Mouse (Mus musculus) gastrocnemius, postnatal 4 days (tissue): ENCODE data around the gene Hes1. TPM values are rescaled to one million over a fixed set of nuclear protein-coding genes. Genes with fewer than 3 reads are reported as not detected.

ENCODE experiments used
- DNase-seq, 2 experiments: peaks; one replicate each; pipeline ENCODE4 v3.0.0; 2021 to 2022; ENCODE audit warnings: low spot score in 2 of 2, mixed read lengths in 2 of 2
- total RNA-seq, 2 experiments: library from RNA; stranded (reverse); gene quantifications; 2 replicates each; pipeline ENCODE4 v1.2.3; 2021

Hes1 gene
- total RNA-seq, 2 experiments from 2014 or later: 29.5 to 30.0 TPM

DNA sequence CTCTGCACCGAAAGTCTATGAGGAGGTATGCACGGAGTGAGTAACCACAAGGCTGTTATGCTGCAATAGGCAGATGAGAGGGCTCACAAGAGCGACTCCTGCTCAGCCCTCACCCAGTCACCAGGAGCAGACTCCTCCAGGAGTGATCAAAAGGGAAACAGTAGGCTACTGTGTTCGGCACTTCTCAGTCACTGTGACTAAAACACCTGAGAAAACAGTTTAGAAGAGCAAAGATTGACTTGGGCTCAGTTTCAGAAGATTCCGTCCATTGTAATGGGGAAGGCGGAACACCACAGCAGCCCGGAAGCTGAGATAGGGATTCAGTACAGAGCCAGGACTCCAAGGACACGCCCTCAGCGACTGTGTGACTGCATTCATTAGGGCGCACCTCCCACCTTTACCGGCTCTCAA is 16.8 kb upstream of the Hes1 start:
- no peak for DNase-seq

DNA sequence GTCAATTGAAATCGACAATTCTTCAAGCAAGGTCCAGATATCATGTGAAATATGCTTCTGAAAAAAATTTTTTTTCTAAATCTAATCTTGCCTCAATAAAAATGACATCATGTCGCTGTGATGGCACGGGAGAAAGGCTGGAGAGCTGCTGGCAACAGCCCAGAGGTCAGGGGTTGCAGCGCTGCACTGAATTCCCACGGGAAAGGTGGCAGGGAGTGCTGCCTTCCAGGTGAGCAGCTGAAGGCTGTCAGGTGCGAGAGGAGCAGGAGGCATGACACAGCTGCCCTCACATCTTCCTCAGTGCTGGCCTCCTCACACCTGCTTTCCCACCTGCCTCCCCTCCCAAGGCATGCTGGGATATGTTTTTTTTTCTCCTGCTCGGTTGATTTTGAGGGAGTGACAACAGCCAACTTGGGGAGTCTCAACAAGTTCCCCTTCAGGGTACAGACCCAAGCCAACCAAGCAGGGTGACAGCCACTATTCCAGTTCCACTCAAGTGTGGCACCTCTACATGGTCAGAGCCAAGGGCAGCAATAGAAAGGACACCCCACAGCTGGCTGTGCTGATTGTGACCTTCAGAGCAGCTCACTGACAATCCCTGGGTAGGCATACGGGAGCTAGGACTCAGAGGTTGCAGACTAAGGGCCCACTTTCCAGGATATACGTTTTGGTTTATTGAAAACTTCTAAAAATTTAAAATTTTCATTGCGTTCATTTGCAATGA is 13.3 kb upstream of the Hes1 start:
- no peak for DNase-seq

DNA sequence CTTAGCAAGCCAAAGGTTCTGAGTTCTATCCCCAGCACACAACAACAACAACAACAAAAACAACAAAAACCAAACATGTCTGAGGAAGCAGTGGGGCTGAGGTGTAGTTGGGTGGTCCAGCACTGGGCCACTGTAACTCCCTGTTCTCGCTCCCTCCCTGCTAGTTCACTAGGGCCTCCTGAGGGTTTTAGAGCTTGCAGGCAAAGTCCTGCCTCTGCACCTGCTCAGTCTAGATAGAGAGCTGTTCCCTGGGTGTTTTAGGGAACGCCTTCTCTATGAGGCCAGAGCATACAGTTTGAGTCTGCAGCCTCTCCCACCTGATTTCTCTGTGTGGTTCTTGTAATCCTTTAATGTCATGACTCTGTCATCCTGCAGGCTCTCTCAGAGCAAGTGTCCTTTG is 11.9 kb upstream of the Hes1 start:
- no peak for DNase-seq

DNA sequence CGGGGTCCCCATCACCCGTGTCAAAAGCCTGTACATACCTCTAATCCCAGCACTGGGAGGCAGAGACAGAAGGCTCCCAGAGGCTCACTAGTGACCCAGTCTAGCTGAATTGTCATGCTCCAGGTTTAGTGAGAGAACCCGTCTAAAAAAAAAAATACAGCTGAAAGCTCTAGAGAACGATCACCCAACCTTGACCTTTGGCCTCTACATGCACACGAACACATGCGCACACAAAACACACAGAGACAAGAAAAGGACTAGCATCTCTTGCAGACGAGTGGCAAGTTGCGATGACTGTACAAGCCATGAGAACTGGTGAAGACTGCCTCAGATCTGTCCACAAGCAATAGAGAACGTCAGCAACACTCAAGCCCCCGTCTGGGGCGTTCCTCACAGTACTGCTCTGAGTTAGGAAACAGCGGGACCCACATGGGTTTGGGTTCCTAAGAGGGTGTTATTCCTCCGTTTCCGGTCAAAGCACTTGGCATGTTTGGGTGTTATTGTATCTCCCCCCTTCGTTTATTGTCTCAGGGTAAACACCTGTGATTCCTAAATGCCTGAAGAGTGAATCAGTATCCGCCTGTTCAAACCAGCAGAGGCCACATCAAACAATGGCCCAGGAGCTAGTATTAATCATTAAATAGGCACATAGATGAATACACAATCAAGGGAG is 11.2 kb upstream of the Hes1 start:
- DNase-seq: no peak

DNA sequence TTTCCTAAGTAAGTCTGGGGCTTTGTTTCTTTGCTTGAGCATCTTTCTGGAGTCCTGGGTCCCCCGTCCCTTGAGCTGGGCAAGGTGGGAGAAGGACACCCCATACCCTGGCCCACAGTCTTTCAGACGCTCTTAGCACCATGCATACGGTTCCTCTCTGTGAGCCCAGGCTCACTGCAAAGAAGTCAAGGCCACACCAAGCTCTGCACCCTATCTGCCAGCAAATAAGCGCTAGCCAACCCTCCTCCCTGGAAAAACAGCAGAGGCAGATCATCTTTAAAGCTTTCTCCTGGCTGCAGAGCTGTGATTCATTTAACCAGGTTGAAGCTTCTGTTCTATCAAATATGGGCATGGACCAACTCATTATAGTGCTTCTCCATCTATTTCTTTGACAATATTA is 9.6 kb upstream of the Hes1 start:
- no peak for DNase-seq

DNA sequence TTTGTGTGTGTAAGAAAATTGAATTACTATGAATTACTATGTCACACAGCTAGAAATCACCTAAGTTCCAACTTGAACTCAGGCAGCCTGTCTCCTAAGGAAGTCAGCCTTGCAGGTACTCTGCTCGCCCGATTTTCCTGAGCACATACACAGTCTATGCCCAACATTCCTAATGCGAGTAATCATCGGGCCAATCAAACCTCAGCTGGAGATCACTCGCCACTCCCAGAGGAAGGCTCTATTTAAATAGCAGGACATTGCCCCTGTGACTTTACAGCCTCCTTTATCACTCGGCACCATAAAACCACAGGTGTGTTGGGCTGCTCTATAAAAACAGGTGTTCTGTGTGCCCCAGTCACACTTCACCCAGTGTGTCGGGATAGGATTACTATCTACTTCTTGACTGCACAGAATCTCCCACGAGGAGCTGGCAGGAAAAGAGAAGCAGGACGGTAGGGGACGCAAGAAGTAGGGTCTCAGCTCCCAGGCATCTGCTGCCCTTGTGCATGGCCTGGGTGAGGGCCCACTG is 8.8 kb upstream of the Hes1 start:
- no peak for DNase-seq

DNA sequence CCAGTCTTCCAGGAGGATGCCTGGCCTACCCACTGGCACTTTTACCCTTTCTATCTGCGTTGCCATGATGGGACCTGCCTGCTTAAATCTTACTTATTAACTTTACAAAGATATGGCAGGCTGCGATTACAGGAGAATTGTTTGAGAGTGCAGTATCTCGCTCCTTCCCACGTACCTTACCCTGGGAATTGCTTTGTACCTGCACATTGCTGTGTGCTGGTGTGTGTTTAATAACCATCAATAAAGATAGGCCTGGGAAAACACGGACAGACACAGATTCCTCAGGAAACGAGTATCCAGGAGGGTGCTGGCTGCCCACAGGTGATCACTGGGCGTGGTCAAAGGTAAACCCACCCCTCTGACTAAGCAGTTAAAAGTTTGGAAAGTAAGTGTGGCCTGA is 8.3 kb upstream of the Hes1 start:
- no peak for DNase-seq

DNA sequence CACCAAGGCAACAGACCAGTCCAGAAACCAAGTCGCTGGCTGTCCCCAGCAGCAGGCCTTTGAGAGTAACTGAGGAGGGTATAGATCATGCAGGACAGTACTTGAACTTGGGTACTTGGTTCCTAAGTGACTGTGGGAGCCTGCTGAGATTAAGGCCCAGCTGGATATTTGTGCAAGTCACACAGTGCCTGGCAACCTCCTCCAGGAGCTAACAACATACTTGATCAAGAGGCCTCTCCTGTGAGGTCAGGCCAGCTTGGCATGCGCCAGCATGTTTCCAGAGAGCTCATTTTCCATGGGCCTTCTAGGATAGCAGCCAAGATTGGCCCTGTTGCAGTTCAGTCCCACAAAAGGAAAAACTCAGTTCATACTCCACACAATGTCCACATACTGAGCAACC is 7.3 kb upstream of the Hes1 start:
- peak in 1 of 2 experiments; percentile 45 for DNase-seq

DNA sequence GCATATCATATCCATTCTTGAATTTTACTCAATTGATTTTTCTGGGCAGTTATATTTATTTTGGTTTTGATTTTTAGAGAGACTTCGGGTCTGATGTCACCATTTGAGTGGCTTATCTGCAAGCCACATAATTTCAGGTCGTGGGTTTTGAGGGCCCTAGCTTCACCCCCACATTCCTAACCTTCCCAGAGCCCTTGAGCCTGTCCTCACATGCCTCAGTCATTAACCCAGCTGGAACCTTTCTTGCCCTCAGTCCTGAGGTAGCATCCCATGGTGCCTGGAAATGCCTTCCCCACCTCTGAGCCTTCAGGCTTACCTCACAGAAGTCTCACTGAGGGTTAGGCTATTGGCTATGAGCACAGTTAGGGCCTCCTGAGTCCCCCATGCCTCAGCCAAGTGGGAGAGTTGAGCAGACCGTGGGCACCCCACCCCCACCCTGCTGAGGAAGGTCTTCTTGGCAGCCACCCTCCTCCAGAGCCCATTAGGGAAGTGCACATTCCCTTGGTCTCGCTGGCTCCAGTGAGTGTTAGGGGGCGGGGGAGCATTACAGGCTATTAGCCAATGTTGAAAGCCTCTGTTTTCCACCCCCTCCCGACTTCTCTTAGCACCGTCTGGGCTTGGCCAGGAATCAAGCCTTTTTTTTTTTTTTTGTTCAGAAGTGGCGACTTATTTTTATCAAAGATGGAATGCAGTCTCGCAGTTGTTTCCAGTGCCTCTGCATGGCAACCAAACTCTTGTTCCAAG is 5.0 kb upstream of the Hes1 start:
- peak in 1 of 2 experiments; percentile 43 for DNase-seq

DNA sequence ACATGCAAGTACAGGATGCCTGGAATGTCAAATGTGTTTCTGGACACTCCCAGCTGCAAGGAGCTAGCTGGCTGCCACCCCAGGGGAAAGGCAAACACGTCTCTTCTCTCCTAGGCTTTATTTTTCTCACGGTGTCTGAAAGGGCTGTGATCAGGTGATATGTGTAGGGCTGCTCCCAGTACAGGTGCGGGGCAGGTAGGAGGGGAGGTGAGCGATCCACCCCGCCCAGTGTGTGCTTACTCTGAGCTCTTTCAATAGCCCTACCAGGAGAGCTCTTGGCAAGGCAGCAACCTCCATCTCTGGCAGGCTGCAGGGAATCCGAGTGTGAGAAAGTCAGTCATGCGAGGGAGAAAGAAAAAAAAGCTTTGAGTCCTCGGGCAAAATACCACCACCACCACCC is 3.8 kb upstream of the Hes1 start:
- no peak for DNase-seq

DNA sequence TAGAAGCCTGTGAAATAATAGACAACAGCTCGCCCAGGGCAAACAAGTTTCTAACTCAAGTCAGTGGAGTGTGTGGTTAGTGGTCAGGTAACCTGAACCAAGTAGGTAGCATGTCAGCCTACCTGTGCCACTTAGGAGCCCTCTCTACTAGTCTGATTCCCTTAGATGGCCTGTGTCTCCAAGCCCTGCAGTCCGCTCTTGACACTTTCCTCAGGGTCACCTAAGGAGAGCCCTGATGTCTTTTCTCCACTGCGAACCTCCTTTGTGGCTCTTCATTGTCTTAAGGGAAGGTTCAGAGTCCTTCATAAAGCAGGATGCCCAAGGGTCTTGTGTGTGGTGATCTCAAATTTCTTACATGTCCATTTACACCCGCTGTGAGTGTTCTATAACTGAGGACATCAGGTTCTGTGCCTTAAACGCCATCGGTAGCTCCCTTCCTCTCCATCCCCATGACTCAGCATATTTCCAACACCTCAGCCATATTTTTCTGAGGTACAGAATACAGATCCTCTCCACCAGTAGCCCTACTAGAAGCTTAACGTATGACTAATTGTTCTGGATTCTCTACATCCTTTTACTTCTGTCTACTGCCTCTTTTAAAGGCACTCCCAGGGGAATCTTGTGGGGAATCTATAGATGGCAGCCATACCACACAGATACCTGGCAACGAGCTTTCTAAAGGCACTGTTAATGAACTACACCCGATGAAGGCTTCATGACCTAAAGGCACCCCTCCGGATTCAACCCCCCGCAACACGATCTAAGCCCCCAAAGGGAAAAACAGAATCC is 1.7 kb upstream of the Hes1 start:
- no peak for DNase-seq

DNA sequence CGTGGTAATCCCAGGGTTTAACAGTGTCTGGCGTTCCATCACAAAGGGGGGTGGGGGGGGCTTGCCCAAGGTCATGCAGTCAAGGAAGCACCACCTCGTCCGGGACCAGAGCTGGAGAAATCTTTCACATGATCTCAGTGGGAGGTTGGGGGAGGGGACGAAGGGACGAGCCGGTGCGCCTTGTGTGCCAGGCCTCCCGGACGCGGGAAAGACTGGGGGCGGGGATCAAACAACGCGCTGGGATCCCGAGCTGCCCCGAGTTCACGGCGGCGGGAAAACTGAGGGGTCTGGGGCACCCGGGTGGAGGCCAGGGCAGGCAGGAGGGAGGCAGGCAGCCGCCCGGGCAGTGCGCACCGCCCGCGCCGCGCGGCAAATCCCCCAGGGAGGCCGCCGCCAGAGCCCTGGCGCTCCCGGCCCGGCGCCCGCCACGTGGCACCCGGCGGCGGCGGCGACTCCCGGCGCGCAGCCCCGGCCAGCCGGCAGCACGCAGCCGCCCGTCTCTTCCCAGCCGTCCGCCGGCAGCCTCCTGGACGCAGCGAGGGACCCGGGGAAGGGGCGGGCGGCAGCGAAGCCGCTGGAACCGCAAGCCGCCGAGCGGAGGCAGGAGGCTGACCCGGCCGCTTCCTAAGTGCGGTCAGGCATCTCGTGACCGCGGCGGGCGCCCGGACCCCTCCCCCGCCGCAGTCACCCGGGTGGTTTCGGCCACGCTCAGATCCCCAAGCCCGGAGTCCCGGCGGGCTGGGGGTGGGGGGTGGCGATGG is 883 bp upstream of the Hes1 start:
- DNase-seq: peak; percentile 63 to 77

DNA sequence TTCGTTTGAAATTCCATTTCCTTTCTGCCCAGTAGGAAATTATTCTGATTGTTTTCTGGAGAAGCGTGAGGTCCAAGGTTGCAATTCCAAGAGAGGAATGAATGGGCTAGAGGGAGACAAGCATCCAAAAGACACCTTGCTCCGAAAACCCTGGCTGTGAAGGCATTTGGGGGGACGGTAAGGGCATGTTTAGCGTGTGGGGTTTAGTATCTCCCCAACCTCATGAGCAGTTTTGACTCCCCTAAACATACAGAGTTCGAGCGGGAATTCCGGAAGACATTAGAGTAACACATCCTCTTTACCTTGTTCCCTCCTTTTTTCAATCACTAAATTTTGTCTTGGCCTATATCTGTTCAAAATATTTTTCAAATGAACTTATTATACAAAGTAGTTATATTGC is 429 bp downstream of the Hes1 start:
- DNase-seq: no peak

DNA sequence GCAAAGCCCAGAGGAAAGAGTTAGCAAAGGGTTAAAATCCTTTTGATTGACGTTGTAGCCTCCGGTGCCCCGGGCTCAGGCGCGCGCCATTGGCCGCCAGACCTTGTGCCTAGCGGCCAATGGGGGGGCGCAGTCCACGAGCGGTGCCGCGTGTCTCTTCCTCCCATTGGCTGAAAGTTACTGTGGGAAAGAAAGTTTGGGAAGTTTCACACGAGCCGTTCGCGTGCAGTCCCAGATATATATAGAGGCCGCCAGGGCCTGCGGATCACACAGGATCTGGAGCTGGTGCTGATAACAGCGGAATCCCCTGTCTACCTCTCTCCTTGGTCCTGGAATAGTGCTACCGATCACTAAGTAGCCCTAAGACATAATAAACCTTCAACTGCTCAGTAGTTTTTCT is 893 bp downstream of the Hes1 start:
- peak; percentile 82 to 93 for DNase-seq

DNA sequence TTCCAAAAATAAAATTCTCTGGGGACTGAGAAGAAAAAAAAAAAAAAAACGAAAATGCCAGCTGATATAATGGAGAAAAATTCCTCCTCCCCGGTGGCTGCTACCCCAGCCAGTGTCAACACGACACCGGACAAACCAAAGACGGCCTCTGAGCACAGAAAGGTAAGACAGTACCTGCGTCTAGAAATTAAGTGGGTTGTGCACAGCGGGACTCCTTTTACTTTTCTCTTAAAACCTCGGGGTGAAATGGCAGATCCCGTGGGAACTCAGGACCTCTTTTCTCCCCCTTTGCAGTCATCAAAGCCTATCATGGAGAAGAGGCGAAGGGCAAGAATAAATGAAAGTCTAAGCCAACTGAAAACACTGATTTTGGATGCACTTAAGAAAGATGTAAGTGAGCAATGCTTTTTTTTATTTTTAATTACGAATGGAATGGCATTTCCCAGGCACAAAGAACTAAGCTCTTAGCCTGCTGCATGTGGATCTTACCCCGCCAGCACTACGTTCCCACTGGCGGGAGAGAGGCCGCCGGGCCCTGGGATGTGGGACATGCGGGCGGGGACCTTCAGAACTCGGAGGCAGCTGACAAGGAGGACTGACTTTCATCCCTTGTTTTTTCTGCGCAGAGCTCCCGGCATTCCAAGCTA is 1.5 kb downstream of the Hes1 start:
- no peak for DNase-seq

DNA sequence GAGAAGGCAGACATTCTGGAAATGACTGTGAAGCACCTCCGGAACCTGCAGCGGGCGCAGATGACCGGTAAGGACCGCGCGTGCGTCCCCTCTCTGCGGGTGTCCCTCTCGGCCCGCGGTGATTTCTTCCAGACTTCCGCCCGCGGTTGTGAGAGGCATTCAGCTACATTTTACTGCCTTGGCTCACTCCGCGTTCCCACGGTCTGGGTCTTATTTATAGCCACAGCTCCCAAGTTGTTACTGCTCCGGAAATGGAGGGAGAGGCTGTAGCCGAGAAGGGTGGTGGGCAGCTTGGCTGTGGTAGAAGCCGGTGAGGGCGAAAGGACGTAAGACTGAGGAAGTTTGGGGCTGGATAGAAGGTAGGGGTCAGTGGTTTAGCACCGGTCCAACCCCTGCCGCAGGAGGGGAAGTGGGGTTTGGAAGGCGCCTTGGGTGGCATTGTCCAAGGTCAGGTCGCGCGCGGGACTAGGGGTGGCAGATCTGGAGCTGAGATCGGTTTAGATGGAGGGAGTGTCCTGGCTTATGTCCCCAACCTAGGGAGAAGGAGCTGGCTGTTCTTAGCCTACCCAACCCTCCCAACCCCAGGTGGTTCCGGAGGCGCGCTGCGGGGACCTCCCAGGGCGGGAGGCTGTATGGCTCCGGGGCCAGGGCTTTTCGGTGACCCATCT is 2.1 kb downstream of the Hes1 start:
- peak; percentile 41 to 59 for DNase-seq

DNA sequence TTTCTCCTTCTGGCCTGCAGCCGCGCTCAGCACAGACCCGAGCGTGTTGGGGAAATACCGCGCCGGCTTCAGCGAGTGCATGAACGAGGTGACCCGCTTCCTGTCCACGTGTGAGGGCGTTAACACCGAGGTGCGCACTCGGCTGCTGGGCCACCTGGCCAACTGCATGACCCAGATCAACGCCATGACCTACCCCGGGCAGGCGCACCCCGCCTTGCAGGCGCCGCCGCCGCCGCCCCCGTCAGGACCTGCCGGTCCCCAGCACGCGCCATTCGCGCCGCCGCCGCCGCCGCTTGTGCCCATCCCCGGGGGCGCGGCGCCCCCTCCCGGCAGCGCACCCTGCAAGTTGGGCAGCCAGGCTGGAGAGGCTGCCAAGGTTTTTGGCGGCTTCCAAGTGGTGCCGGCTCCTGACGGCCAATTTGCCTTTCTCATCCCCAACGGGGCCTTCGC is 2.7 kb downstream of the Hes1 start:
- peak; percentile 77 to 84 for DNase-seq

DNA sequence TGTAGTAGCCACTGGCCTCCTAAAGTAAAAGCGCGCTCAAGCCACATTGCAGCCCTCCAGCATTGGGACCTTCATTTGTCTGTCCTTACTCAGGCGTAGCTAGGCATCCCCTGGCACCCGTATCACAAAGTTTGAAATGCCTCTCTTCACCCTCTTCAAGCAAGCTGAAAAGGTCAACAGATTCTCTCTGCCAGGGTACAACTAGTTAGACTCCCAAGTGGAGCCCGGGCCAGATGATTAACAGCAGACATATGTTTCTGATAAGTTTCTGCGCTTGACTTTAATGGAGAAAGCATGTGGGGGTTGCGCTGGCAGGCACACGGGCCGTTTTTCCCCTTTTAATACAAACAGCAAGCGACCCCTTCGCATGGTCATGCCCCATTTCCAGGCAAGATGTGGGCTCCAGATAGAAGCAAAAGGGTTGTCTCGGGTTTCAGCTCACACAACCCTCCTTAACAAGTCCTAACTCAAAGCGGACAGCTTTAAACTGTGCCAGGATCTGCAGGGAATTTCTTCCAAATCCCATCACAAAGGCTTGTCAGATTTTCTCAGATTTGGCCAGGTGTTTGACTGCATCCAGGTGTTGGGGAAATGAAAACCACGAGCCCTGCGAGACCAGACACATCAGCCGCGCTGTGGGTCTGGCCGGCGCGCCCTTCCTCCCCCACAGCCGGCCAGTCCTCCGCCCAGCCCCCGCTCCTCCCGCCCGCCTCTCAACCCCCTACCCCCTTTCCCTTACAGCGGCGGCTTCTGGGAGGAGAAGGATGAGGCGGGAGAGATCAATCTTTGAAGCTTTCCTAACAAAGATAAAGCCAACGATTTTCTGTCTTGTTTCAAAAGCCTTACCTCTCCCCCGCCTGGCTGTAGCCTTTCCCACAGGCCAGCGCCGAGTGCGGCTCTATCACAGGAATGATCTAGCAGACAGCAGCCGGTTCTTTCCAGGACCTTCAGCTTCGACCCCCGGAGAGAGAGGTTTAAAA is 4.1 kb downstream of the Hes1 start:
- peak in 1 of 2 experiments; percentile 33 for DNase-seq
